Mouse (Mus musculus): ENCODE measurements around the gene Phf12. TPM values are rescaled to one million over a fixed set of nuclear protein-coding genes. Genes with fewer than 3 reads are reported as not detected.

Gene Phf12
- polyA plus RNA-seq, 1 experiment from 2014 or later: 11.8 TPM

DNA sequence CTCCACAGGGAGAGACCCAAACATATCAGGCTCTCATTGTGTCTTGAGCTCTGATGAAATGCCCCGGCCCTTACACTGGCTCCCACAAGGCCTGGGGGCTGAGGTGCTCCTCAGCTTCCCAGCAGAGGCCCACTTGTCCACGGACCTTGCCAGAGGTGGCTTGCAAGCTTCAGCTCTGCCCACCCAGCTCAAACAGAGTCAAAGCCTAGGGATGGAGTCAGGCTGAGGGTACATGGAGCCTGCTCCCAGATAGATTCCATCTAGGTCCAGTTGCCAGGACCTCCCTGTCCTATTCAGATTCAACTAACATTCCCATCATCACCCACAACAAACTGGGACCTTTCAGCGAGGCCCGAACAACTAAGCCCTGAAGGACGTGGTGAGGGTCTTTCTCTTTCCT lies 89.4 kb downstream of the Phf12 start:
- Histone ChIP-seq H3K4me2 (ENCODE audit: low read length) (no peak overlapping the region), H3K36me3 (ENCODE audit: control insufficient read depth, insufficient read depth, low read length) (peaks cover 33% of the 10 kb centered on the region), H3K4me3 (ENCODE audit: low read length) (no peak overlapping the region), H3K9me3 (ENCODE audit: control insufficient read depth, low read length) (no peaks in the 10 kb centered on the region), H3K27me3 (replicated peaks; ENCODE audit: control insufficient read depth, insufficient read depth, low read length) (no peaks in the 10 kb centered on the region), H3K9ac (ENCODE audit: low read depth, low read length) (no peak overlapping the region), H3K4me1 (ENCODE audit: control insufficient read depth, insufficient read depth, low read depth, low read length) (no peaks in the 10 kb centered on the region), H3K27ac (ENCODE audit: low read depth, low read length) (no peak overlapping the region)
- WGBS: 83% methylated on average over 5 of the region's 5 CpGs
- ATAC-seq: no peak

DNA sequence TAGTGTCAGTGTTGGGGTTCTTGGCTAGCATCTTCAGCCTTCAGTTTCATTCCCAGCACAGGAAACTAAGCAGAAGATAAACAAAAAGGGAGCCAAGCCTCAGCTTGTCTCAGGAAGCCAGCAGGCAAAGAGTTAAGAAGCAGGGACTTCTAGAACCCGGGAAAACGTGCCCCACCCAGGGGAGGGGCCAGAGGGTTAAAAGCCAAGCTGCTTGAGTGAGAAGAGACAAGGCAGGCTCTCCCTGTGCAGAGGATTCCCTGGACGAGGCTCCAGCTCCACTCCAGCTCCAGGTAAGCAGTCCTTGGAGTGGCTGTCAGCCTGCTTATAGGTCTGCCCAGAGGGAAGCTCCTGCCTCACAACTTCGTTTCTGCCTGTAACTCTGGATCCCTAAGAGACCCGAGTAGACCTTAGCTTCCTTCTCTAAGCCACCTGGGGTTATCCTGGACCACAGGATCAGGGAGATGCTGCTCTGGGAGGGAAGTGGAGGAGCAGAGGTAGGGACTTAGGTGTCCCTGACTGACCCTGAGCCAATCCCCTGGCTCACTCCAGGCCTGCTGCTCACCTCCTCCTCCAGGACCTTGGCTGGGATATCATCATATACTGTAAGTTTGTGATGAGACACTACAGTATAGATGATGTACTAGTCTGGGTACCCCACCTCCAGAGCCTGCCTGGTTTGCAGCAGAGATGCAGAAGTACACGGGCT lies 90.0 kb downstream of the Phf12 start:
- H3K4me1 ChIP-seq (ENCODE audit: control insufficient read depth, insufficient read depth, low read depth, low read length): no peaks in the 10 kb centered on the region
- no peaks in the 10 kb centered on the region for H3K27me3 ChIP-seq (replicated peaks; ENCODE audit: control insufficient read depth, insufficient read depth, low read length)
- H3K27ac ChIP-seq (ENCODE audit: low read depth, low read length): no peak overlapping the region
- H3K9me3 ChIP-seq (ENCODE audit: control insufficient read depth, low read length): no peaks in the 10 kb centered on the region
- no peak overlapping the region for H3K9ac ChIP-seq (ENCODE audit: low read depth, low read length)
- H3K4me3 ChIP-seq (ENCODE audit: low read length): no peak overlapping the region
- no peak for ATAC-seq
- WGBS: 29% methylated on average over 6 of the region's 6 CpGs
- H3K36me3 ChIP-seq (ENCODE audit: control insufficient read depth, insufficient read depth, low read length): peaks cover 34% of the 10 kb centered on the region
- no peak overlapping the region for H3K4me2 ChIP-seq (ENCODE audit: low read length)

DNA sequence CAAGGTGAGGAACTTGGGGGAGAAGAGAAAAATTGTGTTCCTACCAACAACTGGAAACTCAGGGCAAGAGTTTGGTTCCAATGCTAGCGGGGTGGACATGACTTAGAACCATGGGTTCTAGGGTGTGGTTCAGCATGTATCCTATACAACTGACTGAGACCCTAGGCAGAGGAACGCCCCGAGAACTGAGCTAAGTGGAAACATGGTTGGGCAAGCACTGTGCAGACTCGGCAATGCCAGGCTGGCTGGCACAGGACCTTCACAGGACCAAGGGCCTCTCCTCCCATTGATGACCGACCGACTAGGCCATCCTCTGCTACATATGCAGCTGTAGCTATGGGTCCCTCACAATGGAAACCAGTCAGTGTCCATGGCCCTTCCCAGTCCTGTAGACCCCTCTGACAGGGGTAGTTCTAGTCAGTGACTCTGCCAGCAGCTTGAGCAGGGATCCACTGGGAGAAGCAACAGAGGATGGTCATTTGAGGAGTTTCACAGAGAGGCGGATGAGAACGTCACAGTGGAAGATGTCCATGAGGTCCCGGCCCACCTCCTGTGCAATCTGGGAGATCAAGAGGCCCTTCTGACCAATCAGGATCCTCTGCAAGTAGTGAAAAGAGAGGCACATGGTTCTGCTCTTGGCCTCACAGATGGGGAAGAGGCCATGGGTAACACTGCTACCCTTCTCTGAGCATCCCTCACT lies 91.2 kb downstream of the Phf12 start:
- H3K4me2 ChIP-seq (ENCODE audit: low read length): no peak overlapping the region
- WGBS: 90% methylated on average over 9 of the region's 9 CpGs
- H3K4me3 ChIP-seq (ENCODE audit: low read length): no peak overlapping the region
- peaks cover 34% of the 10 kb centered on the region for H3K36me3 ChIP-seq (ENCODE audit: control insufficient read depth, insufficient read depth, low read length)
- no peaks in the 10 kb centered on the region; the same call in 1 of the 2 replicates for H3K4me1 ChIP-seq (ENCODE audit: control insufficient read depth, insufficient read depth, low read depth, low read length)
- no peaks in the 10 kb centered on the region for H3K27me3 ChIP-seq (replicated peaks; ENCODE audit: control insufficient read depth, insufficient read depth, low read length)
- H3K9me3 ChIP-seq (ENCODE audit: control insufficient read depth, low read length): no peaks in the 10 kb centered on the region
- no peak overlapping the region for H3K9ac ChIP-seq (ENCODE audit: low read depth, low read length)
- no peak overlapping the region for H3K27ac ChIP-seq (ENCODE audit: low read depth, low read length)
- no peak for ATAC-seq

- Histone ChIP-seq H3K9ac (ENCODE audit: low read depth, low read length) (no peak overlapping the region), H3K4me3 (ENCODE audit: low read length) (no peak overlapping the region), H3K36me3 (ENCODE audit: control insufficient read depth, insufficient read depth, low read length) (peaks cover 34% of the 10 kb centered on the region), H3K27me3 (replicated peaks; ENCODE audit: control insufficient read depth, insufficient read depth, low read length) (no peaks in the 10 kb centered on the region), H3K27ac (ENCODE audit: low read depth, low read length) (no peak overlapping the region), H3K4me1 (ENCODE audit: control insufficient read depth, insufficient read depth, low read depth, low read length) (peaks cover 5% of the 10 kb centered on the region), H3K4me2 (ENCODE audit: low read length) (no peak overlapping the region), H3K9me3 (ENCODE audit: control insufficient read depth, low read length) (no peaks in the 10 kb centered on the region)
- ATAC-seq: no peak
- WGBS: 95% methylated on average over 2 of the region's 2 CpGs
Measured at GRCm38 (mm10) chr11:78074277-78074652, 91.7 kb downstream of the Phf12 start.

- no peak overlapping the region for H3K9ac ChIP-seq (ENCODE audit: low read depth, low read length)
- H3K4me1 ChIP-seq (ENCODE audit: control insufficient read depth, insufficient read depth, low read depth, low read length): peaks cover 8% of the 10 kb centered on the region
- H3K9me3 ChIP-seq (ENCODE audit: control insufficient read depth, low read length): no peaks in the 10 kb centered on the region
- no peak overlapping the region for H3K4me2 ChIP-seq (ENCODE audit: low read length)
- WGBS: 96% methylated on average over 4 of the region's 4 CpGs
- ATAC-seq: no peak
- peaks cover 34% of the 10 kb centered on the region for H3K36me3 ChIP-seq (ENCODE audit: control insufficient read depth, insufficient read depth, low read length)
- no peak overlapping the region for H3K4me3 ChIP-seq (ENCODE audit: low read length)
- no peak overlapping the region for H3K27ac ChIP-seq (ENCODE audit: low read depth, low read length)
- H3K27me3 ChIP-seq (replicated peaks; ENCODE audit: control insufficient read depth, insufficient read depth, low read length): no peaks in the 10 kb centered on the region
Measured at GRCm38 (mm10) chr11:78074666-78075065, 92.1 kb downstream of the Phf12 start.

MicroRNAs encoded within 50 kb of the gene (microRNA counts, 519-probe panel; counts per million panel counts)
- 2,971 counts per million, percentile 80 among the panel's probes with 10 or more counts for microRNA mmu-miR-144
- 2,705 counts per million, percentile 72 among the panel's probes with 10 or more counts for microRNA mmu-miR-451

Small RNA genes lying within 50 kb of the gene (microRNA-seq; reads per million reads assigned to microRNA genes)
- gene Mir144 (89.4 reads per million, percentile 48 among the genes with 10 or more reads in this experiment), gene Mir451a (not detected), gene Mir451b (not detected)

Other genes with a start within 250 kb of the Phf12 start
- 35.1 and 44.0 TPM in 2 replicates for gene Myo18a, start 219.5 kb upstream of the Phf12 start, polyA plus RNA-seq (2015; fragmentation: Nextera tagmentation; extraction: Ambion mirVana)
- gene Gm10277, start 195.0 kb upstream of the Phf12 start, polyA plus RNA-seq (2015; fragmentation: Nextera tagmentation; extraction: Ambion mirVana): 1.6 and 1.7 TPM in 2 replicates
- 5.9 and 7.7 TPM in 2 replicates for gene Pipox, start 88.7 kb upstream of the Phf12 start, polyA plus RNA-seq (2015; fragmentation: Nextera tagmentation; extraction: Ambion mirVana)
- 132 and 156 TPM in 2 replicates for gene Sez6, start 52.0 kb upstream of the Phf12 start, polyA plus RNA-seq (2015; fragmentation: Nextera tagmentation; extraction: Ambion mirVana)
- 49.2 and 54.5 TPM in 2 replicates for gene Dhrs13, start 49.5 kb downstream of the Phf12 start, polyA plus RNA-seq (2015; fragmentation: Nextera tagmentation; extraction: Ambion mirVana)
- 124 and 126 TPM in 2 replicates for gene Flot2, start 55.2 kb downstream of the Phf12 start, polyA plus RNA-seq (2015; fragmentation: Nextera tagmentation; extraction: Ambion mirVana)
- 34.6 and 35.2 TPM in 2 replicates for gene Eral1, start 97.6 kb downstream of the Phf12 start, polyA plus RNA-seq (2015; fragmentation: Nextera tagmentation; extraction: Ambion mirVana)
- gene Fam222b, start 111.9 kb downstream of the Phf12 start, polyA plus RNA-seq (2015; fragmentation: Nextera tagmentation; extraction: Ambion mirVana): 21.8 and 33.4 TPM in 2 replicates
- 80.1 and 97.4 TPM in 2 replicates for gene Traf4, start 182.8 kb downstream of the Phf12 start, polyA plus RNA-seq (2015; fragmentation: Nextera tagmentation; extraction: Ambion mirVana)
- gene Nek8, start 193.9 kb downstream of the Phf12 start, polyA plus RNA-seq (2015; fragmentation: Nextera tagmentation; extraction: Ambion mirVana): 7.1 and 7.7 TPM in 2 replicates
- gene Tlcd1, start 194.0 kb downstream of the Phf12 start, polyA plus RNA-seq (2015; fragmentation: Nextera tagmentation; extraction: Ambion mirVana): 19.7 and 20.1 TPM in 2 replicates
- gene Rpl23a, start 200.8 kb downstream of the Phf12 start, polyA plus RNA-seq (2015; fragmentation: Nextera tagmentation; extraction: Ambion mirVana): 662 and 677 TPM in 2 replicates
- gene Rab34, start 205.7 kb downstream of the Phf12 start, polyA plus RNA-seq (2015; fragmentation: Nextera tagmentation; extraction: Ambion mirVana): 57.3 and 60.3 TPM in 2 replicates
- gene Proca1, start 210.6 kb downstream of the Phf12 start, polyA plus RNA-seq (2015; fragmentation: Nextera tagmentation; extraction: Ambion mirVana): 2.3 and 4.0 TPM in 2 replicates

All from hindbrain, embryonic 16.5 days (tissue).